Mouse (Mus musculus) C2C12 (cell line): ENCODE measurements at regions not wholly inside any gene's neighbourhood (a gene's known extent, or its start where the extent isn't known, plus 50 kb on each side); places are given as distances from the start of the nearest gene placed in this dataset.

ENCODE experiments used
- CTCF ChIP-seq: IDR thresholded peaks from one replicate; pipeline ENCODE4 v1.5.1; 2011; ENCODE audit not compliant: control insufficient read depth, insufficient read depth, insufficient read length
- MAX ChIP-seq: IDR thresholded peaks from one replicate; pipeline ENCODE4 v1.6.1; 2011; ENCODE audit warnings: mild to moderate bottlenecking, control low read depth
- USF1 ChIP-seq: IDR thresholded peaks from one replicate; pipeline ENCODE4 v1.6.1; 2011; ENCODE audit warnings: low read depth, mild to moderate bottlenecking, control low read depth, moderate library complexity

- TF ChIP-seq MAX = no peak
- TF ChIP-seq CTCF = no peak
- TF ChIP-seq USF1 = no peak
These were observed 91.0 kb downstream of the Tex36 start for GRCm38 (mm10) chr7:133510926-133511325.
